Mouse (Mus musculus) lung, adult 2 months (tissue): ENCODE measurements at regions not wholly inside any gene's neighbourhood (a gene's known extent, or its start where the extent isn't known, plus 50 kb on each side); places are given as distances from the start of the nearest gene placed in this dataset.

Source experiments
- CTCF ChIP-seq: fragments of 200-500 bp; IDR thresholded peaks from 2 replicates; pipeline ENCODE4 v1.5.1; 2011; ENCODE audit warnings: mild to moderate bottlenecking, low read length, control low read depth; ENCODE audit not compliant: insufficient read depth
- POLR2A ChIP-seq: fragments of 200-500 bp; IDR thresholded peaks from 2 replicates; pipeline ENCODE4 v1.6.1; 2011; ENCODE audit warnings: low read depth, mild to moderate bottlenecking, control low read depth, low read length, borderline replicate concordance; ENCODE audit errors: extremely low read depth

GRCm38 (mm10) chr9:52333884-52334283, 165.5 kb upstream of the Zc3h12c start:
- no peak for TF ChIP-seq POLR2A
- TF ChIP-seq CTCF = no peak
